Mouse (Mus musculus) forebrain, embryonic 16.5 days (tissue): ENCODE measurements around the gene Mtcl1. TPM values are rescaled to one million over a fixed set of nuclear protein-coding genes. Genes with fewer than 3 reads are reported as not detected.

Experiments used
- ATAC-seq: fragments of 200-750 bp; cut with Nextera tagmentation; 2 replicates; pipeline ENCODE4 v1.8.0; 2017; ENCODE audit warnings: mild to moderate bottlenecking, moderate library complexity
- H3K27ac ChIP-seq: fragments of 300-500 bp; sonication (generic); 2 replicates; pipeline ENCODE4 v1.5.1; 2014; ENCODE audit warnings: low read length, control low read depth
- H3K27me3 ChIP-seq: fragments of 300-500 bp; sonication (generic); replicated peaks from 2 replicates; pipeline ENCODE4 v1.6.1; 2014; ENCODE audit warnings: low read length; ENCODE audit not compliant: control insufficient read depth, insufficient read depth
- H3K36me3 ChIP-seq: fragments of 300-500 bp; sonication (generic); 2 replicates; pipeline ENCODE4 v1.6.1; 2014; ENCODE audit not compliant: control insufficient read depth, insufficient read depth
- H3K4me1 ChIP-seq: fragments of 300-500 bp; sonication (generic); replicated peaks from 2 replicates; pipeline ENCODE4 v1.6.1; 2014; ENCODE audit warnings: low read length; ENCODE audit not compliant: control insufficient read depth, insufficient read depth
- H3K4me2 ChIP-seq: fragments of 300-500 bp; sonication (generic); 2 replicates; pipeline ENCODE4 v1.6.1; 2014; ENCODE audit warnings: mild to moderate bottlenecking, low read length, control low read depth
- H3K4me3 ChIP-seq: fragments of 300-500 bp; sonication (generic); replicated peaks from 2 replicates; pipeline ENCODE4 v1.5.1; 2014; ENCODE audit warnings: mild to moderate bottlenecking, low read length, control low read depth
- H3K9ac ChIP-seq: fragments of 300-500 bp; sonication (generic); replicated peaks from 2 replicates; pipeline ENCODE4 v1.6.1; 2014; ENCODE audit warnings: low read depth, low read length, control low read depth
- H3K9me3 ChIP-seq: fragments of 300-500 bp; sonication (generic); 2 replicates; pipeline ENCODE4 v1.6.1; 2016; ENCODE audit warnings: low read length; ENCODE audit not compliant: control insufficient read depth
- WGBS: fragments of 180-500 bp; shearing (Covaris S2); extraction: QIAGEN DNeasy Blood & Tissue Kit; methylation state at CpG from one replicate; pipeline ENCODE4 v1.1.7; 2014; 5-methylcytosine and 5-hydroxymethylcytosine counted together
- polyA plus RNA-seq: library from polyadenylated mRNA; unstranded; fragments of >200 nt; fragmentation: Nextera tagmentation; extraction: Ambion mirVana; gene quantifications from 2 replicates; pipeline ENCODE4 v1.2.1, GENCODE M21; 2015

The Mtcl1 gene
- polyA plus RNA-seq, 1 experiment from 2014 or later = 44.3 TPM

DNA sequence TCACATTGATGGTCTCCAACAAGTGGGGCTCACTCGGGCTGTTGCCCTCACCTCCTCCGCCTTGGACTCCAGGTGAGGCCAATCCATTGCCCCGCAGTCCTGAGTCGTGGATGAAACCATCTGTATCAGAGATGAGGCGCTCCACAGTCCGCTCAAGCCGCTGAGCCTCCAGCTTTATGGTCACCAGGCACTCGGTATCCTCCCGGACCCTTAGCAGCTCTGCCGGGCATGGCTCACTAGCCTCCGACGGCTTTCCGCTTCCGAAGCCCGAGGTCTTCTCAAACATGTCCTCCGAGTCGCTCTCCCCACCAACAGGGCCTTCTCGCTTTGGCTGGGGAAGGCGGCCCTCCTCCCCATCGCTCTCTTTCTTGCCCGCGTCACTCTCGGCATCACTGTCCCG is 70.2 kb downstream of the Mtcl1 start:
- WGBS = 95% methylated on average over 24 of the region's 24 CpGs
- no peaks in the 10 kb centered on the region for H3K27me3 ChIP-seq
- H3K4me3 ChIP-seq = no peak overlapping the region
- 0 out of 2 replicates have a peak, but pooled peaks cover 3% of the 10 kb centered on the region for H3K4me1 ChIP-seq
- no peak for ATAC-seq
- no peak overlapping the region for H3K9ac ChIP-seq
- H3K9me3 ChIP-seq = no peaks in the 10 kb centered on the region
- peaks cover 7% of the 10 kb centered on the region; the same call in 1 of the 2 replicates for H3K36me3 ChIP-seq
- H3K27ac ChIP-seq = no peak overlapping the region
- H3K4me2 ChIP-seq = no peak overlapping the region

DNA sequence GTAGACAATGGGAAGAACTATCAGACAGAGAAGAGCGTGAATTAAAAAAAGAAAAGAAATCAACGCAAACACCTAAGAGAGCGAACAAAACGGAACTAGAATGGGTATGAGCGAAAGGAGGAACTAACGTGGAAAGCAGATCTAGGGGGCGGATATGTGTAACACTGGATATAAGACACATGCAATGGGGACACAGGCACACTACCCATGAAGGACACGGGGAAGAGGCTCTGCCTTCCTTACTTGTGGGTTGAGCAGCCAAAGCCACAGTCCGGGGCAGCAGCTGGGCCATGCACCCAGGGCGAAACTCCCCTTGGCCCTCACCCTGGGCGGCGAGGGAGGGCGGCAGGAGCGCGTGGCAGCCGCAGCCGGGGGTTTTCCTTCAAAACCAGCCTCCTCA is 71.4 kb downstream of the Mtcl1 start:
- ATAC-seq = no peak
- Histone ChIP-seq H3K4me2 (no peak overlapping the region), H3K36me3 (peaks cover 4% of the 10 kb centered on the region; the same call in 1 of the 2 replicates), H3K9ac (no peak overlapping the region), H3K27ac (no peak overlapping the region), H3K27me3 (no peaks in the 10 kb centered on the region), H3K4me1 (0 out of 2 replicates have a peak, but pooled peaks cover 3% of the 10 kb centered on the region), H3K9me3 (no peaks in the 10 kb centered on the region), H3K4me3 (no peak overlapping the region)
- WGBS = 91% methylated on average over 17 of the region's 17 CpGs

- Histone ChIP-seq H3K4me3 (no peak overlapping the region), H3K27me3 (no peaks in the 10 kb centered on the region), H3K27ac (no peak overlapping the region), H3K4me1 (0 out of 2 replicates have a peak, but pooled peaks cover 3% of the 10 kb centered on the region), H3K9ac (no peak overlapping the region), H3K36me3 (peaks cover 4% of the 10 kb centered on the region; the same call in 1 of the 2 replicates), H3K4me2 (no peak overlapping the region), H3K9me3 (no peaks in the 10 kb centered on the region)
- 35% methylated on average over 14 of the region's 14 CpGs for WGBS
- ATAC-seq = peak; percentile 28; the same call in 1 of the 2 replicates
Observed at GRCm38 (mm10) chr17:66374633-66375272, 74.8 kb downstream of the Mtcl1 start.

DNA sequence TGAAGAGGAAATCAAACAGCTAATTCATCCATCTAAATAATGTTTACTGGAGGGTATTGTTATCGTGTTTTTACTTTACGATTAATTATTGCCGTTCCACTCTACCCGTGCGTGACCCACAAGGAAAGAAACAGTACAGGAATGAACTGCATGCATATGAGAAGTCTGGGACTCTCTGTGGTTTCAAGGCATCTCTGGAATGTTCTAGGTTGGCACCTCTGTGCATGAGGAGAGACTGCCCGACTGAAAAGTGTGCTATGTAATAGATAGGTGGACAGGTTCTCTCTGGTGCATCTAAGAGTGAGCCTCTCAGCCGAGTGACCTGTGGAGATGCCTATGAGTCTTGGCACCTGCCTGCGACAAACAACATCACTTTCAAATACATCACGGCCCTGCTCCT is 78.7 kb downstream of the Mtcl1 start:
- 89% methylated on average over 9 of the region's 9 CpGs for WGBS
- Histone ChIP-seq H3K9ac (no peak overlapping the region), H3K27me3 (no peaks in the 10 kb centered on the region), H3K4me3 (no peak overlapping the region), H3K27ac (no peak overlapping the region), H3K36me3 (no peaks in the 10 kb centered on the region), H3K4me1 (0 out of 2 replicates have a peak, but pooled peaks cover 3% of the 10 kb centered on the region), H3K9me3 (no peaks in the 10 kb centered on the region), H3K4me2 (no peak overlapping the region)
- no peak for ATAC-seq

- no peaks in the 10 kb centered on the region for H3K4me1 ChIP-seq
- H3K27me3 ChIP-seq = no peaks in the 10 kb centered on the region
- H3K4me3 ChIP-seq = no peak overlapping the region
- no peak overlapping the region for H3K4me2 ChIP-seq
- H3K9ac ChIP-seq = no peak overlapping the region
- H3K36me3 ChIP-seq = no peaks in the 10 kb centered on the region
- no peaks in the 10 kb centered on the region for H3K9me3 ChIP-seq
- no peak for ATAC-seq
- no peak overlapping the region for H3K27ac ChIP-seq
- 67% methylated on average over 6 of the region's 6 CpGs for WGBS
Observed at GRCm38 (mm10) chr17:66369777-66370176, 79.8 kb downstream of the Mtcl1 start.

GRCm38 (mm10) chr17:66368127-66368526 is 81.4 kb downstream of the Mtcl1 start:
- H3K27ac ChIP-seq = no peak overlapping the region
- no peak overlapping the region for H3K9ac ChIP-seq
- no peaks in the 10 kb centered on the region for H3K27me3 ChIP-seq
- no peaks in the 10 kb centered on the region for H3K4me1 ChIP-seq
- no peaks in the 10 kb centered on the region for H3K9me3 ChIP-seq
- ATAC-seq = no peak
- no peak overlapping the region for H3K4me2 ChIP-seq
- H3K36me3 ChIP-seq = no peaks in the 10 kb centered on the region
- WGBS = 65% methylated on average over 11 of the region's 11 CpGs
- no peak overlapping the region for H3K4me3 ChIP-seq

GRCm38 (mm10) chr17:66365664-66366063 is 83.9 kb downstream of the Mtcl1 start:
- 95% methylated on average over 1 of the region's 1 CpGs for WGBS
- ATAC-seq = no peak

GRCm38 (mm10) chr17:66365293-66365642 is 84.3 kb downstream of the Mtcl1 start:
- ATAC-seq = no peak
- no peaks in the 10 kb centered on the region for H3K9me3 ChIP-seq
- no peaks in the 10 kb centered on the region for H3K4me1 ChIP-seq
- no peak overlapping the region for H3K27ac ChIP-seq
- H3K27me3 ChIP-seq = no peaks in the 10 kb centered on the region
- no peaks in the 10 kb centered on the region for H3K36me3 ChIP-seq
- no peak overlapping the region for H3K4me2 ChIP-seq
- no peak overlapping the region for H3K4me3 ChIP-seq
- no peak overlapping the region for H3K9ac ChIP-seq
- WGBS = 93% methylated on average over 3 of the region's 3 CpGs

More at GRCm38 (mm10) chr17:66365664-66366063, 83.9 kb downstream of the Mtcl1 start:
- no peaks in the 10 kb centered on the region for H3K27me3 ChIP-seq
- no peak overlapping the region for H3K4me2 ChIP-seq
- no peak overlapping the region for H3K9ac ChIP-seq
- no peaks in the 10 kb centered on the region for H3K4me1 ChIP-seq
- no peaks in the 10 kb centered on the region for H3K9me3 ChIP-seq
- H3K36me3 ChIP-seq = no peaks in the 10 kb centered on the region
- no peak overlapping the region for H3K4me3 ChIP-seq
- H3K27ac ChIP-seq = no peak overlapping the region

DNA sequence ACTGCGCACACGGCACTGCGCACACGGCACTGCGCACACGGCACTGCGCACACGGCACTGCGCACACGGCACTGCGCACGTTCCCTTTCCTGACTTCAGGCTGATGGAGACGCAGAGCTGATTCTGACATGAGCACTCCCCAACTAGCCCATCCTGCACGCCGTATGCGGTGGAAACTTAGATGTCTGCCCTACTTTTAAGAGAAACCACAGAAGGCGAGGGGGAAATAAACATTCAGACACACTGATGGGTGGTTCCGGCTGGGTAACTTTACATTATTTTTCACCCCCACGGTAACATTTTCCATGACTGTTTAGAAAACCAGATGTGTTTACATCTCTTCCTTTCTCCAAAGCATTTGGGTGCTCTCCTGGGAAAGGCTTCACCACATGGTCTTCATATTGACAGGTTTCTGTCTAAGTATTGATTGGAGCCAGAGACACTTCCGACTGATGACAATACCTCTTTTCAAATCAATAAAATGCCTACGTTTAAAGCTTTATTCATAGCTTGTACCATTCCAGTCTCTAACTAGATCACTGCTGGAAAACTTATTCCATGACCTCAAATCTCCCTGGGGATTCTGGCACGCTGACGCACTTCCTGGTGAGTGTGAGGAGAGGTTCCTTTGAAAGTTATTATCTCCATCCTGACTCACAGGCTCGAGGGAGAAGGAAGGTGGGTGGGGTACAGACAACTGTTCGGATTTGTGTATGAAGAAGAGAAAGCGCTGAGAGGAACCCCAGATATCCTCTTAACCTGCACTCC is 84.8 kb downstream of the Mtcl1 start:
- no peak overlapping the region for H3K9ac ChIP-seq
- H3K27ac ChIP-seq = no peak overlapping the region
- no peaks in the 10 kb centered on the region for H3K9me3 ChIP-seq
- no peak for ATAC-seq
- WGBS = 84% methylated on average over 22 of the region's 26 CpGs
- no peaks in the 10 kb centered on the region for H3K4me1 ChIP-seq
- no peak overlapping the region for H3K4me2 ChIP-seq
- no peaks in the 10 kb centered on the region for H3K36me3 ChIP-seq
- H3K4me3 ChIP-seq = no peak overlapping the region
- H3K27me3 ChIP-seq = no peaks in the 10 kb centered on the region
